Comparison of ENCODE assay signal across 12 mouse cellular contexts in genomic region chr14:24650902-24651270, GRCm38 (mm10).
DNase-seq lines count a peak whose midpoint lies in the region; ATAC-seq and TF ChIP-seq lines count a peak whose summit lies in the region.
"Had no signal": no experiment of that assay in that cellular context is flagged by ENCODE, and none has a peak within 500 bp of the region (broad histone marks: within the 10 kb centered on the region; RNA-seq: fewer than 3 reads in every experiment).

No protein-coding gene starts in this region.

- 15% methylated on average over 12 of the region's 12 CpGs for WGBS in forebrain, embryonic 13.5 days
- 30% methylated on average over 12 of the region's 12 CpGs for WGBS in hindbrain, postnatal 0 days
- 25% methylated on average over 12 of the region's 12 CpGs for WGBS in neural tube, embryonic 13.5 days

- H3K4me1 ChIP-seq in forebrain, embryonic 13.5 days, result peaks cover 52% of the 10 kb centered on the region
- peaks cover 7% of the 10 kb centered on the region; the same call in 1 of the 2 replicates for H3K4me1 ChIP-seq in hindbrain, postnatal 0 days (ENCODE audit: insufficient read depth, low read length)
- peaks cover 35% of the 10 kb centered on the region for H3K4me1 ChIP-seq in neural tube, embryonic 13.5 days (replicated peaks)
- H3K4me1 ChIP-seq: limb, embryonic 12.5 days had no signal

- no peaks in the 10 kb centered on the region for H3K9me3 ChIP-seq in forebrain, embryonic 13.5 days (replicated peaks)
- no peaks in the 10 kb centered on the region for H3K9me3 ChIP-seq in hindbrain, postnatal 0 days (ENCODE audit: low read length)
- no peaks in the 10 kb centered on the region for H3K9me3 ChIP-seq in neural tube, embryonic 13.5 days
- H3K9me3 ChIP-seq: heart, embryonic 10.5 days; limb, embryonic 12.5 days had no signal

- no peaks in the 10 kb centered on the region for H3K36me3 ChIP-seq in forebrain, embryonic 13.5 days (ENCODE audit: poor library complexity, severe bottlenecking)
- no peaks in the 10 kb centered on the region for H3K36me3 ChIP-seq in hindbrain, postnatal 0 days (ENCODE audit: insufficient read depth, low read length)
- no peaks in the 10 kb centered on the region for H3K36me3 ChIP-seq in neural tube, embryonic 13.5 days
- H3K36me3 ChIP-seq: heart, embryonic 10.5 days; limb, embryonic 12.5 days had no signal

- peak overlapping the region; percentile 3; the same call in 1 of the 2 replicates for H3K9ac ChIP-seq in forebrain, embryonic 13.5 days
- 0 out of 2 replicates have a peak overlapping the region, but pooled peaks have one; percentile 19 for H3K9ac ChIP-seq in hindbrain, postnatal 0 days (replicated peaks; ENCODE audit: low read length)
- peak overlapping the region; percentile 54 for H3K9ac ChIP-seq in neural tube, embryonic 13.5 days
- H3K9ac ChIP-seq: limb, embryonic 12.5 days; liver, postnatal 0 days had no signal

- H3K4me3 ChIP-seq in forebrain, embryonic 13.5 days, result no peak overlapping the region
- no peak overlapping the region for H3K4me3 ChIP-seq in hindbrain, postnatal 0 days (ENCODE audit: low read length)
- no peak overlapping the region for H3K4me3 ChIP-seq in neural tube, embryonic 13.5 days
- H3K4me3 ChIP-seq: gastrocnemius, adult 2 months; heart, embryonic 10.5 days; limb, embryonic 12.5 days had no signal

- ATAC-seq in forebrain, embryonic 13.5 days, result peak; percentile 59
- no peak for ATAC-seq in hindbrain, postnatal 0 days
- peak; percentile 32; the same call in 1 of the 2 replicates for ATAC-seq in neural tube, embryonic 13.5 days (ENCODE audit: low read depth)
- ATAC-seq: liver, postnatal 0 days had no signal

- DNase-seq in MN1 (ENCODE audit: low spot score), result peak; percentile 35
- peak; percentile 61 for DNase-seq in hindbrain, postnatal 0 days (ENCODE audit: low spot score)
- no peak for DNase-seq in right cerebral cortex, postnatal 36 days (ENCODE audit: low spot score in 2 of 2)
- DNase-seq in adrenal gland, adult 18-20 months (ENCODE audit: low spot score in 2 of 2), result no peak
- DNase-seq in spleen, adult 12 weeks (ENCODE audit: low spot score), result no peak
- DNase-seq: gastrocnemius, adult 2 months; kidney, postnatal 36 days; liver, postnatal 0 days had no signal

- H3K27me3 ChIP-seq in forebrain, embryonic 13.5 days, result no peaks in the 10 kb centered on the region
- no peaks in the 10 kb centered on the region for H3K27me3 ChIP-seq in hindbrain, postnatal 0 days (ENCODE audit: insufficient read depth, low read length)
- no peaks in the 10 kb centered on the region for H3K27me3 ChIP-seq in neural tube, embryonic 13.5 days
- H3K27me3 ChIP-seq: limb, embryonic 12.5 days had no signal

- TF ChIP-seq CTCF in hindbrain, postnatal 0 days (IDR thresholded peaks at IDR 0.05; ENCODE audit: low read depth), result no peak

- peak overlapping the region; percentile 84 for H3K27ac ChIP-seq in forebrain, embryonic 13.5 days
- peak overlapping the region; percentile 61 for H3K27ac ChIP-seq in hindbrain, postnatal 0 days
- H3K27ac ChIP-seq in neural tube, embryonic 13.5 days (replicated peaks), result peak overlapping the region; percentile 88
- H3K27ac ChIP-seq: gastrocnemius, adult 2 months; heart, embryonic 10.5 days; limb, embryonic 12.5 days had no signal

- H3K4me2 ChIP-seq in forebrain, embryonic 13.5 days, result peak overlapping the region; percentile 9; the same call in 1 of the 2 replicates
- no peak overlapping the region for H3K4me2 ChIP-seq in hindbrain, postnatal 0 days (ENCODE audit: low read depth, low read length)
- H3K4me2 ChIP-seq in neural tube, embryonic 13.5 days, result no peak overlapping the region
- H3K4me2 ChIP-seq: limb, embryonic 12.5 days had no signal

Comparison
In these comparisons a context has a peak if more than half of its experiments do, and no peak if none do; other contexts are left out.
1. DNase-seq: peak in MN1 (single experiment) and hindbrain, postnatal 0 days (single experiment); none in right cerebral cortex, postnatal 36 days (0 of 2), adrenal gland, adult 18-20 months (0 of 2) and spleen, adult 12 weeks (single experiment).
2. H3K9ac ChIP-seq: peak in every context shown above with its lines; median percentile 54 in neural tube, embryonic 13.5 days; 19 in hindbrain, postnatal 0 days; 3 in forebrain, embryonic 13.5 days.
3. Peak in every context shown above with its lines, with median percentiles within 50 percentile points of each other: H3K27ac ChIP-seq.